Mouse (Mus musculus): ENCODE measurements around the gene Runx3. TPM values are rescaled to one million over a fixed set of nuclear protein-coding genes. Genes with fewer than 3 reads are reported as not detected.

Gene Runx3
- polyA plus RNA-seq, 1 experiment, result not detected

- TF ChIP-seq POLR2A (IDR thresholded peaks at IDR 0.05; ENCODE audit: insufficient read depth, low read depth, low read length), result no peak
- no peak for TF ChIP-seq CTCF (IDR thresholded peaks at IDR 0.05; ENCODE audit: insufficient read depth, low read depth, low read length)
- Histone ChIP-seq H3K27ac (ENCODE audit: insufficient read depth, low read depth, low read length) (no peak overlapping the region), H3K4me3 (ENCODE audit: insufficient read depth, low read depth, low read length) (no peak overlapping the region), H3K4me1 (ENCODE audit: control insufficient read depth, insufficient read depth, low read length) (peaks cover 10% of the 10 kb centered on the region)
- 79% methylated on average over 6 of the region's 6 CpGs for WGBS
These were observed 37.4 kb upstream of the Runx3 start for GRCm38 (mm10) chr4:135083089-135083488.

GRCm38 (mm10) chr4:135085077-135085853 lies 35.2 kb upstream of the Runx3 start:
- 83% methylated on average over 13 of the region's 13 CpGs for WGBS
- H3K4me1 ChIP-seq (ENCODE audit: control insufficient read depth, insufficient read depth, low read length), result peaks cover 3% of the 10 kb centered on the region; the same call in 1 of the 2 replicates
- no peak overlapping the region for H3K4me3 ChIP-seq (ENCODE audit: insufficient read depth, low read depth, low read length)
- TF ChIP-seq CTCF (IDR thresholded peaks at IDR 0.05; ENCODE audit: insufficient read depth, low read depth, low read length) (no peak), POLR2A (IDR thresholded peaks at IDR 0.05; ENCODE audit: insufficient read depth, low read depth, low read length) (no peak)
- H3K27ac ChIP-seq (ENCODE audit: insufficient read depth, low read depth, low read length), result no peak overlapping the region

GRCm38 (mm10) chr4:135090613-135091012 lies 29.8 kb upstream of the Runx3 start:
- no peak overlapping the region for H3K27ac ChIP-seq (ENCODE audit: insufficient read depth, low read depth, low read length)
- WGBS, result 74% methylated on average over 13 of the region's 13 CpGs
- TF ChIP-seq POLR2A (IDR thresholded peaks at IDR 0.05; ENCODE audit: insufficient read depth, low read depth, low read length) (no peak), CTCF (IDR thresholded peaks at IDR 0.05; ENCODE audit: insufficient read depth, low read depth, low read length) (no peak)

GRCm38 (mm10) chr4:135092871-135093270 lies 27.6 kb upstream of the Runx3 start:
- no peak for TF ChIP-seq POLR2A (IDR thresholded peaks at IDR 0.05; ENCODE audit: insufficient read depth, low read depth, low read length)
- no peak for TF ChIP-seq CTCF (IDR thresholded peaks at IDR 0.05; ENCODE audit: insufficient read depth, low read depth, low read length)
- no peak overlapping the region for H3K4me3 ChIP-seq (ENCODE audit: insufficient read depth, low read depth, low read length)
- H3K4me1 ChIP-seq (ENCODE audit: control insufficient read depth, insufficient read depth, low read length), result no peaks in the 10 kb centered on the region
- no peak overlapping the region for H3K27ac ChIP-seq (ENCODE audit: insufficient read depth, low read depth, low read length)
- WGBS, result 46% methylated on average over 3 of the region's 3 CpGs

More at GRCm38 (mm10) chr4:135090613-135091012, 29.8 kb upstream of the Runx3 start:
- Histone ChIP-seq H3K4me3 (ENCODE audit: insufficient read depth, low read depth, low read length) (no peak overlapping the region), H3K4me1 (ENCODE audit: control insufficient read depth, insufficient read depth, low read length) (no peaks in the 10 kb centered on the region)

- no peak overlapping the region for H3K4me3 ChIP-seq (ENCODE audit: insufficient read depth, low read depth, low read length)
- H3K4me1 ChIP-seq (ENCODE audit: control insufficient read depth, insufficient read depth, low read length), result no peaks in the 10 kb centered on the region
- no peak overlapping the region for H3K27ac ChIP-seq (ENCODE audit: insufficient read depth, low read depth, low read length)
- 86% methylated on average over 8 of the region's 8 CpGs for WGBS
- TF ChIP-seq POLR2A (IDR thresholded peaks at IDR 0.05; ENCODE audit: insufficient read depth, low read depth, low read length), result no peak
These were observed 24.8 kb upstream of the Runx3 start for GRCm38 (mm10) chr4:135095693-135096092.

- no peak overlapping the region for H3K4me3 ChIP-seq (ENCODE audit: insufficient read depth, low read depth, low read length)
- no peaks in the 10 kb centered on the region for H3K4me1 ChIP-seq (ENCODE audit: control insufficient read depth, insufficient read depth, low read length)
- no peak overlapping the region for H3K27ac ChIP-seq (ENCODE audit: insufficient read depth, low read depth, low read length)
- TF ChIP-seq POLR2A (IDR thresholded peaks at IDR 0.05; ENCODE audit: insufficient read depth, low read depth, low read length), result no peak
- TF ChIP-seq CTCF (IDR thresholded peaks at IDR 0.05; ENCODE audit: insufficient read depth, low read depth, low read length), result no peak
- WGBS, result 91% methylated on average over 17 of the region's 17 CpGs
These were observed 22.3 kb upstream of the Runx3 start for GRCm38 (mm10) chr4:135097910-135098891.

- TF ChIP-seq POLR2A (IDR thresholded peaks at IDR 0.05; ENCODE audit: insufficient read depth, low read depth, low read length), result no peak
- TF ChIP-seq CTCF (IDR thresholded peaks at IDR 0.05; ENCODE audit: insufficient read depth, low read depth, low read length), result no peak
- WGBS, result 80% methylated on average over 13 of the region's 13 CpGs
These were observed 18.3 kb upstream of the Runx3 start for GRCm38 (mm10) chr4:135102019-135102740.

GRCm38 (mm10) chr4:135102761-135103160 lies 17.7 kb upstream of the Runx3 start:
- Histone ChIP-seq H3K4me3 (ENCODE audit: insufficient read depth, low read depth, low read length) (no peak overlapping the region), H3K27ac (ENCODE audit: insufficient read depth, low read depth, low read length) (no peak overlapping the region), H3K4me1 (ENCODE audit: control insufficient read depth, insufficient read depth, low read length) (no peaks in the 10 kb centered on the region)
- no peak for TF ChIP-seq POLR2A (IDR thresholded peaks at IDR 0.05; ENCODE audit: insufficient read depth, low read depth, low read length)
- no peak for TF ChIP-seq CTCF (IDR thresholded peaks at IDR 0.05; ENCODE audit: insufficient read depth, low read depth, low read length)
- 59% methylated on average over 4 of the region's 4 CpGs for WGBS

More at GRCm38 (mm10) chr4:135102019-135102740, 18.3 kb upstream of the Runx3 start:
- H3K4me1 ChIP-seq (ENCODE audit: control insufficient read depth, insufficient read depth, low read length), result no peaks in the 10 kb centered on the region
- H3K4me3 ChIP-seq (ENCODE audit: insufficient read depth, low read depth, low read length), result no peak overlapping the region
- H3K27ac ChIP-seq (ENCODE audit: insufficient read depth, low read depth, low read length), result no peak overlapping the region

All from olfactory bulb, adult 2 months (tissue).